Mouse (Mus musculus) retina, postnatal 1 day (tissue): ENCODE data around the gene Gpc6.
A peak's percentile ranks its signal among the peaks of the same experiment; 100 is the strongest.

Experiments used
- DNase-seq: peaks from one replicate; pipeline ENCODE4 v3.0.0-alpha.2; 2012

The Gpc6 gene

DNA sequence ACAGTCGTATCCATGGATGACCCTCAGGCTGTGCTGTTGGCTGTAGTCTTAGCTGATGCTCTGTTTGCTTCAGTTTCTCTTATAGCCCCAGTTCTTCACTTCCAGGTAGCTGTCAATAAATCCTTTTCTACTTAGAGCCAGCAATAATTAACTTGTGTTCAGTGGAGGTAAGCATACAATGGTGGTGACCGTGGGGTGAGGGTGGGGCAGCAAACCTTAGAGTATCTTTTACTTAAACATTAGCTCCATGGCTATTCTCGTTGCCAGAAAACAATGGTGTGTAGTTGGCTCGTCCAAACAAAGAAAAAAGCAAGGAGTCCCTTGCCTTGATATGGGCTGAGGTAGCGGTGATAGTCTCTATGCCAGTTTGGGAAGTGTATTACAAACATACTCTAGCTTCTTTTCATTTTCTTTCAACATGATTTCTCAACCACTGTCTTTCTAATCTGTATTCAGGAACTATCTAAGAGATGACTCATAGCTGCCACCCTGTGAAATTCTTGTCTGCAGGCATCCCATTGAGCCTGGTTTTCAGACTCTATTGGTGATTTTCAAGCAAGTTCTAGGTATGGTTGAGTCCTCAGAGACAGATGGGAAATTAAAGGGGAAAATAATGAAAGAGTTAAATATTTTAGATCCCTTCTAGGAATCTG lies 22.9 kb downstream of the Gpc6 start:
- no peak for DNase-seq

DNA sequence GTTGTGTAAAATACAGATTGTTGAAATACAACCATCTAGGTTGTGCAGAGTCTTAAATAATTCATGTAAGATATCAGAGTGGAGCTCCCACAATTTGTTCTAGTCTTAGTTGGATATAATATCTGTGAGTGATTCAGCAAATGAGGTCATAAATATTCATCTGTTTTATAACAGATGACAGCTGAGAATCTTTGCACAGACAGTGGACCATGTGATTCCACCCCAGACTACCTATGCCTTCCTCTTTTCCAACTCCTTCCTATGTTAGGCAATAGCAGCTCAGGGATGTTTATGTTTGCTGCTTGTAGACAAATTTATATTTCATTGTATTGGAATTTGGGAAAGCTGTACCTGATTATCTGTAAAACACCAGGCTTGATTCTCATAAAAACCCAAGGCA lies 32.0 kb downstream of the Gpc6 start:
- no peak for DNase-seq

DNA sequence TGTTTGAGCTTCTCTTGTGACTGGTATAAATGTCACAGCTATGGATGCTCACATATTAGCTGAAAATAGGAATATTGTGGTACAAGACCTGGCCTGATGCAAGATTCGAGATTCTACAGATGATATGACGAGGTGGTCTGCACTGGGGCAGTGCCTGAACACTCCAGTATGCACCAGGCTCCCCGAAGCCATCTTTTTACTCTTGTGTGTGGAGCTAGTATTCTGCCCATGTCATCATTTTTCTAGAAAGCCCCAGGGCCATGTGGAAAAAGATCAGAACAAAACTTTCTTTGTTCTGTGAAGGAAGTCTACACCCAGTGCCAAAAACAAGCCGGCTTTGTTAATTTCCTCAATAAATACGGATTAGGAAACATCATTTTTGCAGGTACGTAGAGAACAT lies 39.7 kb downstream of the Gpc6 start:
- DNase-seq, result no peak

DNA sequence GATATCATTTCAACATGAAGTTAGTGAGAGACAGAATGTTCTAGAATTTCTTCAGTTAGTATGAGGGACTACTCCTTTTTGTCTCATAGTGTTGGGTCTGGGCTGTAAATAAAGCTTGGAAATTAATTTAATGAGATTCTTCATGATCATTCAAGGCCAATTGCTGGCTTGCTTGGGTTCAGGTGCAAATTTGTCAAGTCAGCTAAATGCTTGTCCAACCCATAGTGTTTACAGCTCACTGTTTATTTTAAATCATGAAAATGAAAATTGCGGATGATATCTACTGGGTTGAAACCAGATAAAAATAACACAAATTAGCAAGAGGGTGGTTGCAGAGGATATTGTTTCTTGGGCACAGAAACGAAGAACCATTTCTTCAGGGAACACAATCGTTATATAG lies 49.6 kb downstream of the Gpc6 start:
- no peak for DNase-seq

DNA sequence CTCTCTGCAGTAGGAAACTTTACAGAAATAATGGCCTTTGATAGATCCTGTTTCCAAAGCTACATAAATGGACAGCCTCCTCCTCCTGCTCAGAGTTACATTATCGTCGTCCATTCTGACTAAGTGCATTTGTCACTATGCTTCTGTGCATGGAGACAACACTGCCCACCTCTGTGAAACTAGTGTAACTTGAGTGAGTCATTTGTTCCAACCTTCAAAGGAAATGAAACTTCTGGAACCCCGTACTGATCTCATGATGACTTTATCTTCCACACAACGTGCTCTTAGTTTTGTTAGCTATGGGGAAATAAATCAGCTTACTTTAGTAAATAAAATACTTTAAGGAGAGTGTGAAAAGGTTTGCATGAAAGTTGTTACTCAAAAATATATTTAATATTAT lies 50.1 kb downstream of the Gpc6 start:
- DNase-seq, result no peak

DNA sequence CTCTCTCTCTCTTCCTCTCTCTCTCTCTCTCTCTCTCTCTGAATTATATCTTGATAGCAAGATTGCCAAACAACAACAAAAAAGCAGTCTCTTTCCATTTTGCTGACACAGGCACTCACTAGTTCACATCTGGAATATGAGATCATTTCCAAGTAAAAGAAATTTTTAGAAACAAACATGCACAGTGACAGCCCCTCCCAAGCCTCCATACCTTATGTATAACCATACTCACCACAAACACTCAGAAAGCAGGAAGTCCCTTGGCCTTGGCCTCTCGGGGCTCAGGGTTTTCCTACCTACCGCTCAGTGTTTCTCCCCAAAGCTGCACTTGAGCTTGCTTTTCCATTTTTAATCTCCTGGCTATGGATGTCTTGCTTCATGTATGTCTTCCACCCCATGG lies 52.1 kb downstream of the Gpc6 start:
- no peak for DNase-seq

DNA sequence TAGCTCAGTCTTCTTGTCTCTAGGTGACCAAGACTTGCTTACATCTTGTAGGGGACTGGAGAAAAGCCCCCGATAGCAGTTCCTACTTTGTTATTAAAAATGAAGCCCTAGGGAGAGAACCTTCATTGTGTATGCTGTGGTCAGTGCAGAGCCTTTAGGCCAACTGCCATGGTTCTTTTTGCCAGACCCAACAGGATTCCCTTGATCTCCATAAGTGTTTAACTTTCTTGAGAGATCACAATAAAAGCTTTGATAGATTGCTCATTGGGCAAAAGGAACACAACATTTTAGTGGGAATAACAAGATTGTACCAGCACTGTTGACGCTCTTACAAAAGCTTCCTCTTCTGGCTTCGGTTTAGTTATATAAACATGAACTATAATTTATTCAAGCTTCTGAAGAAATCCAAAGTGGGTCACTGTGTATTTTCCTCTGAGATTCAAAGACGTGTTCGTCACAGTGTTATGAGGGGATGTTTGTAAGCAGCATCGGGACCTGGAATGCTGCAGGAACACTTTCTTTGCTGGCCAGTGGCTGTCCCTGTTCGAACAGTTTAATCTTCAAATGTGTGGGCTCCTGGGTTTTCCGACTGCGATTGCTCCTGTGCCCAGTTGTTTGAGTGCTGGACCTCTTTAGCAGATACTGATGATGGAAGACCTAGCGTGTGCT lies 54.7 kb downstream of the Gpc6 start:
- DNase-seq, result peak; percentile 11

DNA sequence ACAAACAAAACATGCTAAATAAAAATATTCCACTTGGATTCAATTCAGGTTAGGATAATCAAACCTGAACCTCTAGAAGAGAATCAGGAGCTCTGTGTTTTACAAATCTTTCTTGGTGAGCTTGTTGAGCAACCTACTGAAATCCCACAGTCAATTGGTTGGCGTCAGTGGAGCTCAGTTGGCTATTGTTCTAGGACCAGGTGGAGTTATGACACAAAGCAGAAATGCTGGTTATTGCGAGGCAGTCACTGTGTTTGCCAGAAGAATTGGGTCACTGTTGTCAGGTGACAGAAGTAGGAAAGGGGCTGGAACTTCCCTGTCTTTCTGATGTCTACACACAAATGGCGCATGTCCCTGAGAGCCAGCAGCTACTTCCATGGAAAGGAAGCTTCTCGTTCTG lies 56.6 kb downstream of the Gpc6 start:
- DNase-seq, result no peak

DNA sequence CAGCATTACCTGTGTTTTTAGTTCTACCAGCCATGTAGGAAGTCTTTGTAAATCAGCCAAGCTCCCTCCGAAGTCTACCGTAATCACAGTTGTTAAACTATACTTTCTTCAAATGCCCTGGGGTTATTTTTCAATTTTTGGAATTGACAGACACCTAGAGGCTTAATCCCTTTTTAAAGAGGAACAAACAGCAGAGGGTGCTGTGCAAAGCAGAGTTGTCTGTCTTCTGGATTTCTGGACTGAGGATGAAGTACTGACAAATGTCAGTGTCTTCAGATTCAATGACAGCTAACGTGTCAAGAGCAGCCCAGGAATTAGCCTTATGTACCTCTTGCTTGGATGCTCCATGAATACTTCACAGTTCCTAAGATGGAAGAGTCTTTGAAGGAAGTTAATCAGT lies 62.2 kb downstream of the Gpc6 start:
- DNase-seq, result no peak

DNA sequence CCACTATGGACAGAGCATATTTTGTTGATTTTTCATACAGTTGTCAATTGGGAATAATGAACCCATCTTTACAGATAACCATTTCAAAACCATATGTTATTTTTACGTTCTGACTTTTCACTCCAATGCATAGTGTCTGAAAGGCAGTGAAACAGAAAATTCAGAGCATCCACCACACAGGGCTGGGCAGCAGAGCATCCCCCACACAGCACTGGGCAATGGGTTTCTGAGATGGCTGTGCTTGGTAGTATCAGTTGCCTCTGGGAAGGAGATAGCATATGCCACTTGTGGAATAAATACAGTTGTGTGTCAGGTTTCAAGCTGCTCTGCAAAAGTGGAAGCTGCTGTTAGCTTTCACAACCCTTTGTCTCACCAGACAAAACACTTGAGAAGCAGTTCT lies 75.3 kb downstream of the Gpc6 start:
- DNase-seq, result no peak

DNA sequence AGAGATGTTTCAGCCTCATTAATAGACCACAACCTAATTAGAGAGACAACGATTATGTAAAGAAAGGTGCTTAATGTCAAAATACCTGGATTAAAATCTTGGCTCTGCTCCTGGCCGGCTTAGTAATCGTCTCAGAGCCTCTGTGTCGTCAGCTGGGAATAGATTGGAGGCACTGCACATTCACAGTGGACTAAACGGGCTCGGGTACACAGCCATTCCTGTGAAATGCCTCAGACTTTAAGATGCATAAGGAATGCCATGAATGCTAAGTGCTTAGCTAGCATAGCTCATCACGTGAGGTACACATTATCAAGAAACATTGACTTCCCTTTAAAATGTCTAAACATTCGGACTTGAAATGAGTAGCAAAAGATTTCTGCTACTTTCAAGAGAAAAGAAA lies 77.2 kb downstream of the Gpc6 start:
- peak; percentile 44 for DNase-seq

DNA sequence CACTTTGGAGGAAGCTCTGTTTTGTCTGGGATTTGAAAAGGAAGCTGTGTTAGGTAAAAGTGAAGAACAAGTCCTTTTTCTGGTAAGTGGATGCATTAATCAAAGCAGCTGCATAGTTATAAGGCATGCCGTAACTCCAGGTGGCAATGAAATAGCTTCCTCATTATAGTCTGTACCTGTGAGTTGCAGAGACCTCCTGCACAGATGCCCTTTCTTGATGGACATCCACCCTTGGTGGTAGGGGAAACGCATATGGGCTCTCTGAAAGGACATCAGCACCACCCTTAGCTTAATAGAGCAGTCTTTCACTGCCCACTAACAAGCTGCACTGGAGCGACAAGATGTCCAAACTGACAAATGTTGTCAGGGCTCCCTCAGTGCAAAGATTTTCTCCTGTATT lies 83.7 kb downstream of the Gpc6 start:
- DNase-seq, result no peak

DNA sequence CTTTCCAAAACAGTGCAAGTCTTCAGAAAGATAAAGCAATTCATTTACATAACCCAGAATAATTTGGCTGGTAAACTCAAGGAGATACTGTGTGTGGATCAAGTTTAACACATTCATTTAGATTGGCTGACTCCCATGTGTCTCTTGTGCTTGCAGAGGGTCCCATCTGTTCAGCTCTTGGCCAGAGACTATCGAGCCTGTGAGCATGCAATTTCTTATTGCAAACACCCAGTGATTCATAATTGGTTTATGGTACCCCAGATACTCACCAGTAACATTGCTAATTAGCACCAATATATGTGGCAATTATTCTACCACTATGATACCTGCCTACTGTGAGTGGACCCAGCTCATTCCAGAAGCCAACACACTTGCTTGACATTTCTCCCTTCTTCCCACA lies 87.9 kb downstream of the Gpc6 start:
- no peak for DNase-seq

DNA sequence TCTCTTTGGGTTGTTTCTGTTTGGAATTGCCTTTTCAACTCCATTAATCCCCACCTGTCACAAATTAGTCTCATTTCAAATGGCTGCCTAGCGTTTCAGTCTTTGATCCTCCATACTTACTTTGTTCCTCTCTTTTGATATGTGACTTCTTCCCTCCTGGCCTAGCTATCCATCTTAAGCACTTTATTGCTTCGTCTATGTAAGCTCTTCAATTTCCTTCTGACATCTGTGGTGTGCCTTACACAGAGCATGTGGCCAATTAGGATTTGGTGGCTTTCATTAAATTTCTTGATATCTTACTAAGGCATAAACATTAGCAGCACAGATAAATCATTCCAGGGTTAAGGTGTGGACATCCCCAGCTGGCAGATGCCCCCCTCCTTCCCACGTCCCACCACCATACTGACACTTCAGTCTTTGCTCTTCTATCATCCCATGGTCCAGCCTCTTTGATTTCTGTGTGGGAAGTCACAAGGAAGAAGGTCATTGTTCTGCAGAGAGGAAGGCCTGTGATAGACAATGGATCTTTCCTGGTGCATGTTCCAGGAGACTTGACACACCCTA lies 88.5 kb downstream of the Gpc6 start:
- DNase-seq, result no peak

DNA sequence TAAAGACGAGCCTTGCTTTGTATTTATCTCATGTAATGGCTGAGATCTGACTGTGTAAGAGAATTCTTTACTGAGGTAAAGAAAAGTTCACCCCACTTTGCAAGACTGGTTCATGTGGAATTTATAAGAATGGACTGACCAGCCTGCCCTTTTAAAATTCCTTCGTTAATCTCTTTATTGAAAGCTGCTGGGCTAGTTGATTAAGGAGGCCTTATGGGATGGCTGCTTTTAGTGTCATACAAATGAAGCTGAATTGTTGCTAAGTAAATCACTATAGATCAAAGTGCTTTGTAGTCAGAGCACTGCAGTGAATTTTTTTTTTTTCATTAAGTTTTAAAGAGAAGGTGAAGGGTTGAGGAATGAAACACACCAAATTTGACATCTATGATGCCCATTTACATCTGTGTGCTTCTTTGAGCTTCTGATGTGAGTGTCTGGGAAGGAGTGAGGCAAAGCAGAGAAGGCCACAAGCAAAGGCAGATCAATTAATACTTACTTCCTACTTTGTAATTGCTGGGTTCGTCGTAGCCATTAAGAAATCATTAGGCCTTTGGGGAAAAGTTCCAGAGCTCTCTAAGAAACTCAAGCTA lies 90.3 kb downstream of the Gpc6 start:
- DNase-seq, result no peak

DNA sequence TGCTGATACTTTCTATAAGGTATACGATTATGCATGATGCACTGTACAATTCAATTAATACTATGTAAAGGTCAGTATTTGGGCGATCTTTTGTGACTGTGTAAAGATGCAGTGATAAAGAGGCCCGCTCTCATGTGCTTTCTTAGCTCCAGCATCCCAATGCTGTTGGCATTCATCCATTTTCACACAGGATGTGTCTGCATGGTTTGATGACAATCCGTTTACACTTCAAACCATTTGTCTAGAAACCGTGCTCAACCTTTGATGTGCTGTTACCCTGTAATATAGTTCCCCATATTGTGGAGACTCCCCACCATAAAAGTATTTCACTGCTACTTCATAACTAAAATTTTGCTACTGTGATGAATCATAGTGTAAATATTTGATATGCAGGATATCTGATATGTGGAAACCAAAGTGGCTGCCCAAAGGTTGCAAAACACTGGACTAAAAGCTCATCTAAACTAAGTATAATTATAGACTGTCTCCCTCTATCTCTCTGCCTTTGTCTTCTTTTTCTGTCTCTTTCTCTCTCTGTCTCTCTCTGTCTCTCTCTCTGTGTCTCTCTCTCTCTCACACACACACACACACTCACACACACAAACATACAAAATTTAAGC lies 97.2 kb downstream of the Gpc6 start:
- no peak for DNase-seq

DNA sequence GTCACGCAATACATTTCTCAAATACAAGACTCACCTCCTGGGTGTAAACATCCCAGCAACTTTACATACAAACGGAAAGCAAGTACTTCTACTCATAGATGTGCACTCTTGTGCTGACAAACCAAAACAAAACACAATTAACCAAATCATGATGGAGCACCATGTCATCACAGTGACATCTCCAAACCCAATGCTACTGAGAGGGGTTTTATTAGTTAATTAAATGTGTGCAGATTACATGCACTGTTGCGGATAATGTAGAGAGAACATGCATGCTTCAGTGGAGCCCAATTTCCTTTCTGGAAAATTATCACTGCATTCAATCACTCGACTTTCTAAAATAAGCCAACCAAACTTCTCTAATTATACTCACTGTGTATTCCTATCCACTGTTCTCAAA lies 109.0 kb downstream of the Gpc6 start:
- DNase-seq, result peak; percentile 86

DNA sequence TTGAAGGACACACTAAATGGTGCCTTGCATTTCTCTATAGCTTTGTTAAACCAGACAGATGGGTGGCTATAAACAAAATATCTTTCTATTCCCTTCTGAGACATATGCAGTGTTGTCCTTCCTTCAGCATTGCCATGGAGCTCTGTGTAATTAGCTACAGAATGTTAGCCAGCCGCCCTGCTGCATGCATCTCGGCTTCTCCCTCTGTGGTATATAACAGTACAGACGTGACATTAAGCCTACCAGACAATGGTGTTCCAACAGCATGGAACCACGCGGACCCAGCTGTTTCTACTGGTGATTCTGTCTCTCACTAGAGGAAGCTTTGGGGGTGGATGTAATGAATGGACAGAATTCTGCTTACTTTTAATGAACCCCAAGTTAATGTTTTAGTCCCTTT lies 115.9 kb downstream of the Gpc6 start:
- DNase-seq, result no peak

DNA sequence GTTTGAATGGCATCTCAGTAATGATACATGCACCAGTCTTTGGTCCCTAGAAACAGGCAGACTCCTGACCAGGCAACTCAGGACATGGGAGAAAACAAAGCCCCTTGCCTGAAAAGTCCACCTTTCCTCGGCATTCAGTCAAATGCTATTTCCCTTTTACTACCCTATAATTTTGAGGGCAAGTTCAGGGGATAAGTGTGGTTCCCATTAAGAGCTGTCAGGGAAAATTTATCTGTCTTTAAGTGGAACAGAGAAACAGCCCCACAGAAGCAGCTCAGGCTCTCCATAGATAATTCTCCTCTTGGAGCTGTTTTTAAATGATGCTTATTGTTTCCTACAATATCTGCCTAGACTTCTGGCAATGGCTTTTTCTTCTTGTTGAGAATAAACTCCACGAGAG lies 123.8 kb downstream of the Gpc6 start:
- DNase-seq, result no peak

DNA sequence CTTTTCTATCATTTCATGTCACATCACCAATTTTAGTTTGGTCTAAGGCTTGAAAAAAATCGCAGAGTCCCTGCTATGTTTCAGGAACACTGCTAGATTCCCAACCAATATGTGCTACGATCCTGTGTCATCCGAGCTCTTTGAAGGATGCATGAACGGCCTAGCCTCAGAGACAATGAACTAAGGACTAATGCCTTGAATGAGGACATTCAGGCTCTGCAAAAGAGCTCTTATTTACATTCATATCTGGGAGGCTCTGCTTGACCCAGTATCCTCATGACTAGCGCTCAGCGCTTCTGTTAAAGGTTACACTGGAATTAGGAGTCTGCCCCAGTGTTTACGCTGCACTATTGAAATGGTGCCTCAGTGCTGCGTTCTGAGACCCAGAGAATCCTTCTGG lies 125.8 kb downstream of the Gpc6 start:
- DNase-seq, result peak; percentile 24

DNA sequence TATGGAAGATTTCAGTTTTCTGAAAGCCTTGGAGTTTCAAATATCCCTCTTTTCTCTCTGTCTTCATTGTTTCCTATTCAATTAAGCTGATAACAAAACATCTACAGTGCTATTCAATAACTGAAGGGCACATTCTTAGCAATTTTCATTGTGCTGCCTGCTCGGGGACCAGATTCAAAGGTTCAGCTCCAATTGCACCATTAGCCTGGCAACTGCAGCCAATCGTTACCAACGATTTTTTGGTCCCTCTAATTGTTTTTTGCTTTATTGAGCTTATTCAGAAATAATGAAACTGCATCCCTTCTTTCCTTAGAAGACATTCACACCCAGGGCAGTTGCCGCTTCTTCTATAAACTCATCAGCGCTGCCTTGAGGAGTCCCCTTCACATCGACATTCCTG lies 128.2 kb downstream of the Gpc6 start:
- DNase-seq, result no peak

DNA sequence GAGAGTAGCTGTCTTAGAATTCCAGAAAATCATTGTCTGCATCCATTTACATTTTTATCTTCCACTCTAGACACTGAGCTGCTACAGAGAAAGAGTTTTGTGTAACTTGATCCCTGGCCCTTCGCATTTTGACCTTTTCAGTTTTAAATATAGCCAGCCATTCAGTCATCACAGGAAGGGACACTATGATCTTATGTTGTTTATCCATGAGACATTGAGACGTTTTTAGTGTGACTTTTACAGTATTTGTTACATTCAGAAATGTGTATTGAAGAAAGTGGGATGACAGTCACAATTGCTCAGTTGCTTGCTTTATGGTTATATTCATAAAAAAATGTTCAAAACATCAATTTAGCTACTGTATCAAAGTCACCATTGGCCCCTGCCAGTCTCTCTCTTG lies 130.0 kb downstream of the Gpc6 start:
- no peak for DNase-seq

DNA sequence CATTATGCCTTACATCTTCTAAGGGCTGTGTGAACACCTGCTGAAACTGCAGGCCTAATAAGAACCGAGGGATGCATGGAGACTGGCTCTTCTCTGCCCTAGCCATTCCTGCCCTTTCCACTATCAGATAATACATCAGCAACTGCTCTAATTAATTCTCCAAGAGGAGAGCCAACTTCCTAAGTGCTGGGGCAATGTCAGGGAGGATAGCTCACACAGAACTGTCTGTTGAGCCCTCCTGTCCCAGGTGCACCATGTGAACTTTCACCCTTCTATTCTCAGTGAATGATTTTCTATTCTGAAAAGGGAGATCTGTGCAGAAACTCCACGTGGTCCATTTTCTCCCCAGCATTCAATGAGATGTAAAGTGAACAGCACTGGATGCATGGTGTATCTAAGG lies 136.0 kb downstream of the Gpc6 start:
- DNase-seq, result no peak

DNA sequence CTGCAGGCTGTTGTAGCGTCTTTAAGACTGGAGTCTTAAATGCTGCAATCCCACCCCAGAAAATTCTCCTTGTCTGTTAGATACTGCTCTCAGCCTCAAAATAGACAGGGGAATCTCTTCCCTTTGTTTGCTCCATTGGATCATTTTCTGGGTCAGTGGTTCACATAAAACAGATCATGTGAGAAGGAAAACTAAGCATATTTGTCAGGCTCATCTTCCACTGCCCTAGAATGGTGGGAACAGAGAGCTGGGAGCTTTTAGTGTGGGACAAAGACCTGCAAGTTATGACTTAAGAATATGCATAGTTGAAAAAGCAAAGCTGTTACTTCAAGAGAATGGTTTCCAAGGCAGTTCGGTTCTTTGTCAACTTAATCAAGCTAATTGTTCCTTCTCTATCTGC lies 136.4 kb downstream of the Gpc6 start:
- DNase-seq, result peak; percentile 90
